Mouse (Mus musculus): ENCODE results near the gene Ankrd13a.

GRCm38 (mm10) chr5:114804958-114805357 is 30.5 kb downstream of the Ankrd13a start:
- TF ChIP-seq POLR2A (IDR thresholded peaks at IDR 0.05; ENCODE audit: extremely low read depth, insufficient read depth, low read length) = no peak
- peak; percentile 60 for TF ChIP-seq CTCF (IDR thresholded peaks at IDR 0.05; ENCODE audit: low read depth, low read length)
